ENCODE assay signal across 31 mouse cellular contexts in the genomic region with DNA sequence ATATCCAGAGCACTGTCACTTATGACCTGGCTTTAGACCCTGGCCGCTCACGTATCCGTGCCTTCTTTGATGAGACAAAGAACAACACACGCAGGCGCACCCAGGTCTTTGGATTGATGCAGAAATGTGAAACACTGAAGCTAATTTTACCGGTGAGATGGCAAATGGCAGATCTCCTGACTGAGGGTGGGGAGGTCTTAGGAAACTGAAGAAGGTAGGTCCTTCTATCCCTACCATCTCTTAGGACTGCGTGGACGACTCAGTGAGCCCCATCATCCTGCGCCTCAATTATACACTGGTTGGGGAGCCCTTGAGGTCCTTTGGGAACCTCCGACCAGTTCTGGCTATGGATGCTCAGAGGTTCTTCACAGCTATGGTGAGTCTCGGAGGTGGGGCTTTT. TPM values are rescaled to one million over a fixed set of nuclear protein-coding genes. Genes with fewer than 3 reads are reported as not detected.
A peak's percentile ranks its signal among the peaks of the same experiment; 100 is the strongest.
DNase-seq lines count a peak whose midpoint lies in the region; ATAC-seq and TF ChIP-seq lines count a peak whose summit lies in the region.
"Had no signal": no experiment of that assay in that cellular context is flagged by ENCODE, and none has a peak within 500 bp of the region (broad histone marks: within the 10 kb centered on the region; RNA-seq: fewer than 3 reads in every experiment).

No protein-coding gene starts in this region.

- 84% methylated on average over 11 of the region's 11 CpGs for WGBS in heart, embryonic 10.5 days
- WGBS in liver, postnatal 0 days (ENCODE audit: insufficient replicate concordance): 87% methylated on average over 11 of the region's 11 CpGs
- 74% methylated on average over 11 of the region's 11 CpGs for WGBS in liver, embryonic 12.5 days (ENCODE audit: insufficient replicate concordance)

- no peak for TF ChIP-seq CTCF in liver, postnatal 0 days (IDR thresholded peaks at IDR 0.05; ENCODE audit: low read depth)

- DNase-seq in heart, embryonic 10.5 days (ENCODE audit: low spot score): peak; percentile 53
- no peak for DNase-seq in heart, postnatal 14 days
- DNase-seq in liver, postnatal 0 days: peak; percentile 4
- peak; percentile 7 for DNase-seq in urinary bladder, adult 2 months (ENCODE audit: low spot score)
- no peak for DNase-seq in urinary bladder, postnatal 36 days (ENCODE audit: low spot score in 2 of 2)
- DNase-seq: adrenal gland, adult 2 months; adrenal gland, postnatal 14 days; cerebellum, adult 11 months; cerebellum, adult 2 months; cerebellum, adult 9-11 months; cerebellum, postnatal 25 days; gastrocnemius, postnatal 10 days; gastrocnemius, postnatal 36 days had no signal

- no peak overlapping the region for H3K4me3 ChIP-seq in heart, embryonic 10.5 days
- no peak overlapping the region for H3K4me3 ChIP-seq in liver, postnatal 0 days (ENCODE audit: low read depth, low read length)
- no peak overlapping the region for H3K4me3 ChIP-seq in liver, embryonic 12.5 days
- H3K4me3 ChIP-seq: embryonic facial prominence, embryonic 12.5 days; embryonic facial prominence, embryonic 15.5 days; forebrain, embryonic 12.5 days; heart, embryonic 12.5 days; heart, embryonic 15.5 days; hindbrain, embryonic 13.5 days had no signal

- H3K9ac ChIP-seq in liver, postnatal 0 days (replicated peaks): no peak overlapping the region
- H3K9ac ChIP-seq in liver, embryonic 12.5 days: no peak overlapping the region
- H3K9ac ChIP-seq: embryonic facial prominence, embryonic 12.5 days; embryonic facial prominence, embryonic 15.5 days; forebrain, embryonic 12.5 days; heart, embryonic 12.5 days; heart, embryonic 15.5 days; hindbrain, embryonic 13.5 days had no signal

- intact Hi-C loops in heart, postnatal 14 days (cut with DNase I): no loop called here

- H3K27me3 ChIP-seq in heart, embryonic 10.5 days (ENCODE audit: insufficient read depth, poor library complexity, severe bottlenecking): peaks cover 4% of the 10 kb centered on the region; the same call in 1 of the 2 replicates
- no peaks in the 10 kb centered on the region for H3K27me3 ChIP-seq in liver, postnatal 0 days (ENCODE audit: insufficient read depth, low read length)
- no peaks in the 10 kb centered on the region for H3K27me3 ChIP-seq in liver, embryonic 12.5 days (replicated peaks)
- H3K27me3 ChIP-seq: embryonic facial prominence, embryonic 12.5 days; embryonic facial prominence, embryonic 15.5 days; forebrain, embryonic 12.5 days; heart, embryonic 15.5 days; hindbrain, embryonic 13.5 days had no signal

- ATAC-seq in liver, postnatal 0 days: no peak
- no peak for ATAC-seq in liver, embryonic 12.5 days
- ATAC-seq: CD4-positive, CD25-positive, alpha-beta regulatory T cell, adult 4 months; forebrain, embryonic 16.5 days; hindbrain, embryonic 16.5 days had no signal

- no peaks in the 10 kb centered on the region for H3K4me1 ChIP-seq in heart, embryonic 10.5 days
- no peaks in the 10 kb centered on the region for H3K4me1 ChIP-seq in liver, postnatal 0 days (ENCODE audit: insufficient read depth)
- H3K4me1 ChIP-seq in liver, embryonic 12.5 days: no peaks in the 10 kb centered on the region
- H3K4me1 ChIP-seq: embryonic facial prominence, embryonic 12.5 days; embryonic facial prominence, embryonic 15.5 days; forebrain, embryonic 12.5 days; heart, embryonic 12.5 days; heart, embryonic 15.5 days; hindbrain, embryonic 13.5 days had no signal

- H3K27ac ChIP-seq in heart, embryonic 10.5 days: no peak overlapping the region
- H3K27ac ChIP-seq in liver, postnatal 0 days (ENCODE audit: low read depth): no peak overlapping the region
- no peak overlapping the region for H3K27ac ChIP-seq in liver, embryonic 12.5 days
- H3K27ac ChIP-seq: embryonic facial prominence, embryonic 12.5 days; embryonic facial prominence, embryonic 15.5 days; forebrain, embryonic 12.5 days; heart, embryonic 15.5 days; hindbrain, embryonic 13.5 days had no signal

- H3K4me2 ChIP-seq in liver, postnatal 0 days (ENCODE audit: low read depth, low read length): no peak overlapping the region
- H3K4me2 ChIP-seq in liver, embryonic 12.5 days: no peak overlapping the region
- H3K4me2 ChIP-seq: embryonic facial prominence, embryonic 12.5 days; embryonic facial prominence, embryonic 15.5 days; forebrain, embryonic 12.5 days; heart, embryonic 12.5 days; heart, embryonic 15.5 days; hindbrain, embryonic 13.5 days had no signal

- no peaks in the 10 kb centered on the region for H3K9me3 ChIP-seq in heart, embryonic 10.5 days
- no peaks in the 10 kb centered on the region for H3K9me3 ChIP-seq in liver, postnatal 0 days (ENCODE audit: low read length)
- no peaks in the 10 kb centered on the region for H3K9me3 ChIP-seq in liver, embryonic 12.5 days (replicated peaks)
- H3K9me3 ChIP-seq: embryonic facial prominence, embryonic 12.5 days; embryonic facial prominence, embryonic 15.5 days; forebrain, embryonic 12.5 days; heart, embryonic 12.5 days; heart, embryonic 15.5 days; hindbrain, embryonic 13.5 days had no signal

- H3K36me3 ChIP-seq in heart, embryonic 10.5 days: no peaks in the 10 kb centered on the region
- no peaks in the 10 kb centered on the region for H3K36me3 ChIP-seq in liver, postnatal 0 days (replicated peaks; ENCODE audit: insufficient read depth, low read length)
- H3K36me3 ChIP-seq in liver, embryonic 12.5 days: no peaks in the 10 kb centered on the region
- H3K36me3 ChIP-seq: embryonic facial prominence, embryonic 12.5 days; embryonic facial prominence, embryonic 15.5 days; forebrain, embryonic 12.5 days; heart, embryonic 12.5 days; heart, embryonic 15.5 days; hindbrain, embryonic 13.5 days had no signal

- TF ChIP-seq EP300 in liver, postnatal 0 days (IDR thresholded peaks at IDR 0.05; ENCODE audit: low read depth): no peak

RNA-seq across cellular contexts. Expression of gene Itgax, which starts 17.2 kb away (rescaled TPM):
- polyA plus RNA-seq in heart, embryonic 10.5 days (2016; fragmentation: Nextera tagmentation; extraction: Ambion mirVana): 0.05 and 0.10 TPM in 2 replicates
- total RNA-seq in heart, postnatal 14 days (2021): under 1 TPM; 0.19 to 0.59 TPM
- polyA plus RNA-seq in liver, postnatal 0 days (2015; fragmentation: Nextera tagmentation; extraction: Ambion mirVana): 0.26 and 0.34 TPM in 2 replicates
- polyA plus RNA-seq in liver, embryonic 12.5 days (2016; fragmentation: Nextera tagmentation; extraction: Ambion mirVana): 0.17 and 0.19 TPM in 2 replicates
- 3.4 and 3.8 TPM in 2 replicates for polyA plus RNA-seq in urinary bladder, adult 2 months (2012; rRNA removed)
- polyA plus RNA-seq: C2C12; CD4-positive, CD25-positive, alpha-beta regulatory T cell, adult 4 months; embryonic facial prominence, embryonic 12.5 days; forebrain, embryonic 16.5 days; hindbrain, embryonic 13.5 days had no signal

RNA-seq across cellular contexts. Expression of gene Itgad, which starts 42.0 kb away (rescaled TPM):
- not detected in 2 replicates for polyA plus RNA-seq in heart, embryonic 10.5 days (2016; fragmentation: Nextera tagmentation; extraction: Ambion mirVana)
- under 1 TPM in 1 of 2 experiments, not detected in 1; 0.17 TPM for total RNA-seq in heart, postnatal 14 days (2021)
- 0.28 and 0.31 TPM in 2 replicates for polyA plus RNA-seq in liver, postnatal 0 days (2015; fragmentation: Nextera tagmentation; extraction: Ambion mirVana)
- 0.08 TPM in 1 of 2 replicates, not detected in the other for polyA plus RNA-seq in liver, embryonic 12.5 days (2016; fragmentation: Nextera tagmentation; extraction: Ambion mirVana)
- polyA plus RNA-seq in urinary bladder, adult 2 months (2012; rRNA removed): 0.09 and 0.39 TPM in 2 replicates
- total RNA-seq: common myeloid progenitor, adult 5-6 weeks; gastrocnemius, postnatal 36 days; heart, postnatal 25 days; MEL had no signal
- polyA plus RNA-seq: C2C12; embryonic facial prominence, embryonic 12.5 days; embryonic facial prominence, embryonic 15.5 days; forebrain, embryonic 12.5 days; forebrain, embryonic 16.5 days; heart, embryonic 12.5 days; hindbrain, embryonic 13.5 days; hindbrain, embryonic 16.5 days had no signal

RNA-seq across cellular contexts. Expression of gene Gm49368, which starts 49.6 kb away (rescaled TPM):
- 0.09 TPM in 1 of 2 replicates, not detected in the other for polyA plus RNA-seq in heart, embryonic 10.5 days (2016; fragmentation: Nextera tagmentation; extraction: Ambion mirVana)
- not detected for total RNA-seq in heart, postnatal 14 days (2021)
- polyA plus RNA-seq in liver, postnatal 0 days (2015; fragmentation: Nextera tagmentation; extraction: Ambion mirVana): 0.51 TPM in 1 of 2 replicates, not detected in the other
- not detected in 2 replicates for polyA plus RNA-seq in liver, embryonic 12.5 days (2016; fragmentation: Nextera tagmentation; extraction: Ambion mirVana)
- polyA plus RNA-seq in urinary bladder, adult 2 months (2012; rRNA removed): 0.04 TPM in 1 of 2 replicates, not detected in the other
- total RNA-seq: adrenal gland, adult 2 months; adrenal gland, postnatal 14 days; adrenal gland, postnatal 4 days; common myeloid progenitor, adult 5-6 weeks; gastrocnemius, adult 18-20 months; gastrocnemius, postnatal 10 days; granulocyte monocyte progenitor cell, adult 5-6 weeks; heart, postnatal 25 days; hematopoietic stem cell, adult 5-6 weeks; MEL had no signal
- polyA plus RNA-seq: adrenal gland, adult 2 months; C2C12; CD4-positive, CD25-positive, alpha-beta regulatory T cell, adult 4 months; cerebellum, adult 2 months; embryonic facial prominence, embryonic 12.5 days; embryonic facial prominence, embryonic 15.5 days; forebrain, embryonic 12.5 days; forebrain, embryonic 16.5 days; heart, embryonic 12.5 days; heart, embryonic 15.5 days; hindbrain, embryonic 13.5 days; hindbrain, embryonic 16.5 days had no signal

RNA-seq across cellular contexts. Expression of gene Itgam, which starts 49.7 kb away (rescaled TPM):
- 0.06 and 0.25 TPM in 2 replicates for polyA plus RNA-seq in heart, embryonic 10.5 days (2016; fragmentation: Nextera tagmentation; extraction: Ambion mirVana)
- total RNA-seq in heart, postnatal 14 days (2021): 1 to 10 TPM; 4.5 to 5.7 TPM
- polyA plus RNA-seq in liver, postnatal 0 days (2015; fragmentation: Nextera tagmentation; extraction: Ambion mirVana): 5.1 and 6.1 TPM in 2 replicates
- 2.1 and 2.2 TPM in 2 replicates for polyA plus RNA-seq in liver, embryonic 12.5 days (2016; fragmentation: Nextera tagmentation; extraction: Ambion mirVana)
- polyA plus RNA-seq in urinary bladder, adult 2 months (2012; rRNA removed): 7.9 and 9.1 TPM in 2 replicates
- total RNA-seq: MEL had no signal
- polyA plus RNA-seq: C2C12 had no signal

Comparison
In these comparisons a context has a peak if more than half of its experiments do, and no peak if none do; other contexts are left out.
1. DNase-seq: peak in heart, embryonic 10.5 days (single experiment), liver, postnatal 0 days (single experiment) and urinary bladder, adult 2 months (single experiment); none in heart, postnatal 14 days (0 of 2) and urinary bladder, postnatal 36 days (0 of 2).